Mouse (Mus musculus) stomach, postnatal 0 days (tissue): ENCODE results near the gene Grm6.

Experiments
- CTCF ChIP-seq: IDR thresholded peaks from 2 replicates; pipeline ENCODE4 v1.5.1; 2016; ENCODE audit warnings: antibody characterized with exemption, low read depth, mild to moderate bottlenecking, moderate library complexity
- EP300 ChIP-seq: optimal IDR thresholded peaks from 2 replicates; pipeline ENCODE3; 2016; ENCODE audit warnings: antibody characterized with exemption

GRCm38 (mm10) chr11:50841023-50841735 is 9.3 kb upstream of the Grm6 start, which contains the start of gene Zfp879:
- TF ChIP-seq CTCF (no peak), EP300 (no peak)
